Mouse (Mus musculus): ENCODE measurements around the gene Mthfsd.

GRCm38 (mm10) chr8:121076555-121076954, 31.6 kb downstream of the Mthfsd start:
- no peak for TF ChIP-seq CTCF (IDR thresholded peaks at IDR 0.05; ENCODE audit: low read depth, low read length)
- TF ChIP-seq POLR2AphosphoS5 (IDR thresholded peaks at IDR 0.05; ENCODE audit: insufficient replicate concordance, low read depth, low read length) = no peak
- TF ChIP-seq GATA1 (IDR thresholded peaks at IDR 0.05; ENCODE audit: borderline replicate concordance, low read length) = no peak
